Mouse (Mus musculus) thymus, postnatal 0 days (tissue): ENCODE data around the gene Ankrd33. TPM values are rescaled to one million over a fixed set of nuclear protein-coding genes. Genes with fewer than 3 reads are reported as not detected.
A peak's percentile ranks its signal among the peaks of the same experiment; 100 is the strongest.
"Not testable (repeated sequence)": the region's sequence is repeated elsewhere in the genome, so short reads cannot be mapped to it uniquely, and the experiment has no call there.

Experiments used
- DNase-seq: peaks from one replicate; pipeline ENCODE4 v3.0.0-alpha.2; 2015; ENCODE audit warnings: low spot score
- polyA plus RNA-seq: library from polyadenylated mRNA; unstranded; fragments of >200 nt; fragmentation: Nextera tagmentation; extraction: Ambion mirVana; gene quantifications from 2 replicates; pipeline ENCODE4 v1.2.1, GENCODE M21; 2015

Ankrd33 gene
- polyA plus RNA-seq, 1 experiment from 2014 or later: not detected

DNA sequence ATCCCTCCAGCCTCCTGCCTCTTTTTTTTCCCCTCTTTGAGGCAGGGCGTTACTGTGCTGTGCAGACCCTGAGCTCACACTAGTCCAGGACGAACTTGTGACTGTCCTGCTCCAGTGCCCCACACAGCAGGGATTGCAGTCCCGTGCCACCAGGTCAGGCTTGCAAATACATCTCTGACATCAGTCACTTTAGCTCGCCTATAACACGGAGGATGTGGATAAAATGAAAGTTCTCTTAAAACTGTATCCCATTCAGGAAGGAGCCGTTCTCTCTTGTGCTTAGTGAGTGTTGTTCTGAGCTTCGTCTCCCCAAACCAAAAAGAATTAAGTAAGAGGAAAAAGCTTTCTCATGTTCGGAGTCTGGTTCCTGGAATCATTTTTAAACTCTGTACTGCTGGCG is 29.1 kb upstream of the Ankrd33 start:
- no peak for DNase-seq

GRCm38 (mm10) chr15:101086956-101087355 is 28.6 kb upstream of the Ankrd33 start:
- no peak for DNase-seq

DNA sequence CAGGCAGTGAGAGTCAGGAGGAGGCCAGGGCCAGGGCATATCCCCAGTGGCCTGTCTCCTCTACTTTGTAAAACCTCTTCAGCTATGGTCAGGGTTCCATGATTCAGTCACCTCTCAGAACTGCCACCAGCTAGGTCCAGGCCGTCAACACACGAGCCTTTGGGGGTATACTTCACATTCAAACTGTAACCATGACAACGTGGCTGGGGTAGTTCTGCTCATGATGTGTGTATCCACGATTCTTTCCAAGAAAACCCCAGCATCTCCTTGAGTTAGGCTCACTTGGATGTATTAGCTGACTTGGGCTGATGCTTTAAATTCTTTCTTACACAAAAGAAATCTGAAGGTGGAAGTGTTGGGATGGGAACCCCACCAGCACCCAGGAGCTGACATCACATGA is 27.3 kb upstream of the Ankrd33 start:
- no peak for DNase-seq

DNA sequence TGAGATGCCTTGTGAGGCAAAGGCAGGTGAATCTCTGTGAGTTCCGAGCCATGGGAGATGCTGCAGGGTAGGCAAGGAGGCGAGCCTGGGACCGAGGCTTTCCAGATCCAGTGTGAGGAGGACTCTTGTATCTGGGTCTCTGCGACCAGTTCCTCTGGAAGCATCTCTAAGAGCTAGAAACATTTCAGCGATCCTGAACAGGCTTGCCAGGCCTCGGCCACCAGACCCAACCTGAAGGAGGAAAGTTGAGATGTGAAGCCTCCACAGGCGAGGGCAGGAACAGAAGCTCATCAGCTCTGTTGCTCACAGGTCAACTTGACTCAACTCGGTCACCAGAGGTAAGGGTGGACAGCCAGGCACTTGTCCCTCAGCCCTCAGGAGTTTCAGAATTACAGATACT is 24.0 kb upstream of the Ankrd33 start:
- DNase-seq: no peak

- no peak for DNase-seq
Observed at GRCm38 (mm10) chr15:101092121-101092828, 23.3 kb upstream of the Ankrd33 start.

DNA sequence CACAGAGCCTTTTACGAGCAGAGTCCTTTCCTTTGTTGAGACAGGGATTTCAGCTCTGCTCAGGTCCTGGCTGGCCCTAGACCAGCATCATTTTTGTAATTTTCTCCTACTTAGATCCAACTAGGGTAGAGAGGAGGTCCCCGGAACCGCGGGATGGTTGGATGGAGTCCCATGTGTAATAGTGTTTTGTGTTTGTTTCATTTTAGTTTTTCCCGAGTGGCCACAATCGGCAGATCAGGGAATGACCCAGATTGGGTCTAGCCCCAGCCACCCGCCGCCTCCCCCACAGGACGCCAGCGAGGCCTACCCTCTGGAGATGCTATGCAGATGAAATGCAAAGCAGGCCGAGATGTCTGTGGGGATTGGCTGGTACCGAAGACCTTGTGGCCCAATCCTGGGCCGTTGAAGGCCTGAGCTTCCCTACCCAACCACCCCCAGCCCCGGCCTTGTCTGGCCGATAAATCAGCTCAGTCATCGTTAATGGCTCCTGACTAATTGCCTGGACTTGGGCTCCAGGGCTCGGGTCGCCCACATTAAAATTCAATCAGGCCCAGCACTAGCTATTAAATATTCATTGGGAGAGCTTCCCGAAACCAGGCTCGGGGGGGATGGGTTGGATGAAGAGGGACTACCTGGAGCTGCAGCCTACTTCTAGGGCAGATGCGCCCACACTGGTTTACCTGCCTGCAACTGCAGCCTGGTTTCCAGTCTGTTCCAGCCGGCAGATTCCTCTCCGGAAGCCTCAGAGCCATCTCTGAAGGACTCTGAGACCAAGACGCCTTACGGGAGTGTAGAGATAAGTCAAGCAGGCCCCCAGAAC is 22.5 kb upstream of the Ankrd33 start:
- no peak for DNase-seq

GRCm38 (mm10) chr15:101093988-101094387 is 21.6 kb upstream of the Ankrd33 start:
- DNase-seq: no peak

DNA sequence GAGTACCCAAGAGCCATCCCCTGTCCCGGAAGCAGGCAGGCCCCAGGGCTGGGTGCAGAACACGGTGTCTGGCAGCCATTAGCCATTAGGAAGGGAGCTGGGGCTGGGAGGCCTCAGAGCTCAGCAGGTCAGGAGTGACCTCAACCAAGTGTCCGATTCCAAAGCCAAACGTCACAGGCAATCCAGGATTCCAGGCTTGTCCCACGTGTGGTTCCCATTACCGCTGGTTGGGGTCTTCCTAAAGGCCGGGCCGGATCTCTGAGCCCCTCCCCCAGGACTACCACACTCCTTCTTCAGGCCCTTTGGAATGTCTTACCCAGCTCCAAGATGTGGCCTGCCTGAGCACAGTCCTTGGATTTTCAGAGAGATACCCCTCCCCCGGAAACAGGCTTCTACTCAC is 20.6 kb upstream of the Ankrd33 start:
- DNase-seq: no peak

DNA sequence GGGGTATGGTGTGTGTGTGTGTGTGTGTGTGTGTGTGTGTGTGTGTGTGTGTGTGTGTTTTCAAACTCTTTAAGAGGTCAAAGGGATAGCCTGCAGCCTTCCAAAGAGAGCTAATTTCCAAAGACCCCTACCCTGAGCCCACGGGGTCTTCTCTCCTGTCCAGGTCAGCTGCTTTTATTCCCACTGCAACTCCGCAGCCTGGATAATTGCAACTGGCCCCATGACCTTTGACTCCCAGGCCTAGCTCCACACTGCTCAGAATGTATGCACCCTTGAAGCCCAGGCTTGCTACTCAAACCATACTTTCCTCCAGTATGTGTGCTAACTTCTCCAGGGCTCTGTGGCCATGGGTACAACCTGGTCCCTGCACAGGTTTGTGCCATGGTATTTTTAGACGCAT is 20.2 kb upstream of the Ankrd33 start:
- DNase-seq: no peak

GRCm38 (mm10) chr15:101097985-101098651 is 17.4 kb upstream of the Ankrd33 start:
- no peak for DNase-seq

- no peak for DNase-seq
Observed at GRCm38 (mm10) chr15:101100996-101101395, 14.6 kb upstream of the Ankrd33 start.

DNA sequence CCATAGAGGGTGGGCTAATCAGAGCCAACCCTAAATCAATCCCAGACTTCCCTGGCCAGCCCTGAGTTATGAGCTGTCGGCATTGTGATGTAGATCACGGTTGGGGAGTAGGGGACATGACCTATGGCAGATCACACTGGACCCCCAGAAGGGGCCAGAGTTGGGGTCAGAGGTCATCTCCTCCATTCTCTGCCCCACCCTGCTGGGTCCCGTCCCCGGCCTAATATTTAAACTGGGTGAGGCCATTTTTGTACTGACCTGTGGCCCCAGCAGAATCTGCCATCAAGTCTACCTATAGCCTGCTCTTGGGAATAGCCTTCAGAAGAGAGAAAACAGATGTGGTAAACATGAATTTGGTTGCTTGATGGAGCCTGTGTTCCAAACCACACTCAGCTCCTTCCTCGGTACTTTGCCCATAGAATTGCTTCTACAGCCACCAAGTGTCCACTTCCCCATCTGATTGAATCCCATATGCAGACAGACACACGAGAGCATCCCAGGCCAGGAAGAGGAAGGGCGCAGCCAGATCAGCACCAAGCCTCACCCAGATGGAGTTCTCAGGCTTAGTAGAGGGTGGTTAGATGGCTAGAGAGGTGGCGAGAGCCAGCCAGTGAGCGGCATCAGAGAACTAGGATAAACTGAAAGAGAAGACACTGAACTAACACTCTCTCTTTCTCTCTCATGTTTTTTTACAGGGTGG is 11.8 kb upstream of the Ankrd33 start:
- DNase-seq: no peak

- DNase-seq: peak; percentile 65
Observed at GRCm38 (mm10) chr15:101105496-101105994, 10.0 kb upstream of the Ankrd33 start.

GRCm38 (mm10) chr15:101106011-101106410 is 9.5 kb upstream of the Ankrd33 start:
- no peak for DNase-seq

- no peak for DNase-seq
Observed at GRCm38 (mm10) chr15:101107906-101108671, 7.5 kb upstream of the Ankrd33 start.

DNA sequence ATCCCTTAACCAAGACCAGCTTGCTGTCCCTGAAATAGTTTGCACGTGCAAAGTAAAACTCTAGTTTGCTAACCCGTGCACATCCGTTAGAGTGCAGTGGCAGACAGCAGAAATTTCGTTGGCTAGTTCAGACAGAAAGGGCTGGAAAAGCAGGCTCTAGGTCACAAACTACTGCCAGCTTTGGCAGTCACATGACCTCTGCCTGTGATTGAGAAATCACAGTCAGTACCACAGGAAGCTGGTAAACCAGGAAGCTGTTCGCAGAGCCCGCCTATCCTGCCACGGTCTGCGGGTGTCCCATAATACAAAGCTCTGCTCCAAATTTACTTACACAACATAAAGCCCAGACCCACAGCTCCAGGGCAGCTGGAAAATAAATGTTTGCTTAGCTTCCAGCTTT is 2.4 kb upstream of the Ankrd33 start:
- no peak for DNase-seq

DNA sequence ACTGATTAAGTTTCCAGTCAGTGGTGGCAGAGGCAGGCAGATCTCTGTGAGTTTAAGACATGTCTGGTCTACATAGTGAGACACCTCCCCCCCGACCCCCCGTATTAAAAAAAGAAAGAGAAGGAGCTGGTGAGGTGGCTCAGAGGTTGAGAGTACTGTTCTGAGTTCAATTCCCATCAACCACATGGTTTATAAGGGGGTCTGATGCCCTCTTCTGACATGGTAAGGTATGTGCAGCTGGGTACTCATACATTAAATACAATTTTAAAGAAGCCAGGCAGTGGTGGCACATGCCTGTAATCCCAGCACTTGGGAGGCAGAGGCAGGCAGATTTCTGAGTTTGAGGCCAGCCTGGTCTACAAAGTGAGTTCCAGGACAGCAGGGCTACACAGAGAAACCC is 1.8 kb upstream of the Ankrd33 start:
- not testable (repeated sequence) for DNase-seq

GRCm38 (mm10) chr15:101118399-101119125 is 3.0 kb downstream of the Ankrd33 start:
- DNase-seq: no peak

DNA sequence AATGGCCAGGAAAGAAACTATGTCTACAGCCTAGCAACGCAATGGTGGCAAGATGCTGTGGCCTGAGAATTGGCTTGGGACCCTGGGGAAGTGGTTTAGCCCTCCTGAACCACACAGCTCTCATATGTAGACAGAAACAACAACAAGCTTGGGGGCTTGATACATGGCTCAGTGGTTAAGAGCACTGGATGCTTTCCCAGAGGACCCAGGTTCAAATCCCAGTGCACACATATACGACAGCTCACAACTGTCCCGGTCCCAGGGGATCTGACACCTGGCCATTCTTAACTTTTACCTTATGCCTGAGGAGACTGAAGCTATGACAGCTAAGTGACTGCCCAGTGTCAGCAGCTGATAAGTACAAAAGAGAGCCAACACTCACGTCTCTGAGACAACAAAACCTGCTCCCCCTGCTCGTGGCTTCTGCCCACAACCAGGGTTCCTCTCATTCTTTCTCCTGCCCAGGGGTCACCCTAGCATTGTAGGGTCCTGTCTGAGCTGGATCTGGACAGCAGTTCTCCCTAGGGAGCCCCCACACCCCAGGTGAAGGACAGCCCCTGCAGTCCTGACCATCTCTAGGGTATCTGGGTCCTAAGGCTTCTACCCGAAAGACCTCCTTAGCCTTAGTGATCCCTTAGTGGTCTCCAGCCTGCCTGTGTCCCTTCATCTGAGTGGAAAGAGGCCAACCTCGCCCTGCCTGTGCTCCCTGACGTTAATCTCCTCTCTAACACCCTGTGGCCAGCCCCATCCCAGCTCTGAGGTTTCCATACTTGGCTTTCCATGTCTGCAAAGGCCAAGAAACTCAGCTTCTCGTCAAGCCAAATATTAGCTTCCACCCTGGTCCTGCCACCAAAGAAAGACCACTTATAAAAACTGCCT is 6.1 kb downstream of the Ankrd33 start:
- no peak for DNase-seq
